Mouse (Mus musculus): ENCODE measurements around the gene Vangl1.

DNA sequence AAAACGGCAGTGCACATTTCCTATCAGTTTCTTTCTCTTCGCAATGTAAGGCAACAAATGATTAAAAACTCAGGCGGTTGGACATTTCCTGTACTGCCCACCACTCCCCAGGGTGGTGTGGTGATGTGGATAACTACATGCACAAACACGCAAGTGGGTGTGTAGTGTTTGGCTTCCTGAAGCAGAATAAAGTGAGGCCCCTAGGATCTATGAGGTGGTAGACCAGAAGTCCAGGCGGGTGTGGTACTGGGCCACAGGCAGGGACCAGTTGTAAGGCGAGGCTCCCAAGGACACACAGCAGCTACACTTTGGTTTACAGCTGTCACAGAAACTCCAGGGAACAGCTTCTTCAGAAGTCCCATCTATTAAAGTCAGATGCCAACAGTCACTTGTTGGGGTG, 46.8 kb downstream of the Vangl1 start:
- TF ChIP-seq GATA1 (IDR thresholded peaks at IDR 0.05; ENCODE audit: low read length) (no peak), TAL1 (IDR thresholded peaks at IDR 0.05; ENCODE audit: low read length) (no peak)

All from erythroblast, embryonic 14.5 days (primary cell).